Mouse (Mus musculus) layer of hippocampus, adult 18-20 months (tissue): Measurements from ENCODE around the gene Rgs3. TPM values are rescaled to one million over a fixed set of nuclear protein-coding genes. Genes with fewer than 3 reads are reported as not detected.

ENCODE experiments used
- DNase-seq, 2 experiments: peaks; one replicate each; pipeline ENCODE4 v3.0.0; 2022; ENCODE audit warnings: low spot score in 2 of 2
- long read RNA-seq: library from polyadenylated mRNA; stranded (forward); transcript quantifications from one replicate; pipeline ENCODE4 v2.0.0, GENCODE M21; 2021
- total RNA-seq, 2 experiments: library from RNA; stranded (reverse); gene quantifications; 2 replicates each; pipeline ENCODE4 v1.2.3; 2021

Rgs3 gene
- total RNA-seq = 10 to 100 TPM; 20.6 to 22.2 TPM
- long read RNA-seq, full-length matches to known transcripts = 15 of 30 reads
- long read RNA-seq, partial matches to known transcripts = 3 of 30 reads
- long read RNA-seq, other reads (novel, unspliced or antisense) = 12 of 30 reads

DNA sequence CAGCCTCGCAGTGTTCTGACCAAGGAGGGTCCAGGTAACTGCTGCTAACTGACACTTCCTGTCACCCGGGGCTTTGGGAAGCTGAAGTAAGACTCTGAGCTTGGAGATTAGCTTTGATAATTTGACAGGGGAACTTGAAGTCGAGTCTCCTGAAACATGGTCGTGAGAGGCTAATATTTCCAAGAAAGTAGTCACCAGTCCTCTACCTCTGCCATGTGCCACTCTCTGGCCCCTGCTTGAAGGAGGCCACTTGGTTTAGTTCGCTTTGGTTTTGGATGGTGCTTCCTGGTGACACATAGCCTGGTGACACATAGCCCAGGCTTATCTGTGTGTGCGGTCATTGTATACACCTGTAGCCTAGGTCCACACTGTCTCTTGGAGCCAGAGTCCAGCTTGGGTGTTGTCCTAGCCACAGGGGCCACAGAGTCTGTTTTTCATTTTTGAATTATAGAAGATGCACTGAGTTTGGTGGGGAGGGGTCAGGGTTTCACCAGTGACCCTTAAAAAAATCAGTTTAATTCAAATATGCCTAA is at the start of gene Rgs3:
TSS of gene Rgs3 (plus strand) at position 51 of the 533 bp plus-strand sequence.
- DNase-seq = no peak

DNA sequence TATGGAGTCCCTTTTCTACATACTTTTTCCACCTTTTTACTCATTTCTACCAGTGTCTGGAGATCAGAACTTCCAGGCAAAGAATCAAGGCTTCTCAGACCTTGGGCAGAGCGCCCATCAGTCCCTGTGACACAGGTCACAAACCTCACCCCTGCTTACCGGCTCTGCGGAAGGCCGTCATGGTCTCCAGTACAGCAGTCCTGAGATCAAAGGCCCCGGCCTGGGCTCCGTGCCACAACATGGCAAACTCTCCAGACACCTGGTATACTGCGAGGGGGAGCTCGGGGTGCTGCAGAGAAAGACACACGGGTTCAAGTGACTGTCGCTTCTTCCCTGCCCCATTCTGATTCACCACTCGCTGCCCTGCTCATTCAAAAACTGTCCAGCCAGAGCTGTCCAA is 49.7 kb upstream of the Rgs3 start:
- no peak for DNase-seq

GRCm38 (mm10) chr4:62513998-62514506 is 45.6 kb upstream of the Rgs3 start:
- DNase-seq = peak in 1 of 2 experiments; percentile 25

- no peak for DNase-seq
Measured at GRCm38 (mm10) chr4:62514995-62515394, 44.7 kb upstream of the Rgs3 start.

DNA sequence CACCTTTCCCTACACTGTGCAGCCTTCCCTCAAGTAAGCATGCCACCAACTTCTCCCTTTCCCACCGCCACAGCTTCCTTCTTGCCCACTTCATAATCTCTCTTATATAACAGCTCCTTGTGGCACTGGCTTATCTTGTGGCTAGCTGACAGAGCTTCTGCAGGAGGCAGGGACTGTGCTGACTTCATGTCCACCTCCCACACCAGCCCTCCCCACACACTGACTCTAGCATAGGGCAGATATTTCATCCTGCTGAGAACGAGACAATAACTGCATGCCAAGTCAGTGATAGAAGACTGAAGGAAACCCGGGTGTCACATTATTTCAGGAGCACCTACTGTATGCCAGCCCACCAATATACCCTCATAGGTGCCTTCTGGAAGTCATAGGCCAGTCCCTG is 44.2 kb upstream of the Rgs3 start:
- DNase-seq = no peak

DNA sequence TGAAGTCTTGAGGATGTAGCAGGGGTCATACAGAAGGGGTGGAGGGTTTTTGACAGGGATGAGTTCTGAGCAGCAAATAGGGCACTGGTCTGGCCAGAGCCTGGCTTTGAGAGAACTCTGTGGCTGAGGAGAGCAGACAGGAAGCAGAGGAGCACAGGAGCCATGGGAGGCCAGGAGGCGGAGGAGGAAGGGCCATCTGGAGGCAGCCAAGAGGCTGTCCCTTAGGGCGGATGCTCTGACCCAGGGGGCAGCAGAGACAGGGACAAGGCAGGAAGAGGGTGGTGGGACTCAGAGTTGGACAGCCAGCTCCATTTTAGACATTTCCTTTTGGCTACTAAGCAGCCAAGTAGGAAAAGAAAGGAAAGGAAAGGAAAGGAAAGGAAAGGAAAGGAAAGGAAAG is 43.6 kb upstream of the Rgs3 start:
- DNase-seq = no peak

- DNase-seq = no peak
Measured at GRCm38 (mm10) chr4:62516579-62516978, 43.1 kb upstream of the Rgs3 start.

DNA sequence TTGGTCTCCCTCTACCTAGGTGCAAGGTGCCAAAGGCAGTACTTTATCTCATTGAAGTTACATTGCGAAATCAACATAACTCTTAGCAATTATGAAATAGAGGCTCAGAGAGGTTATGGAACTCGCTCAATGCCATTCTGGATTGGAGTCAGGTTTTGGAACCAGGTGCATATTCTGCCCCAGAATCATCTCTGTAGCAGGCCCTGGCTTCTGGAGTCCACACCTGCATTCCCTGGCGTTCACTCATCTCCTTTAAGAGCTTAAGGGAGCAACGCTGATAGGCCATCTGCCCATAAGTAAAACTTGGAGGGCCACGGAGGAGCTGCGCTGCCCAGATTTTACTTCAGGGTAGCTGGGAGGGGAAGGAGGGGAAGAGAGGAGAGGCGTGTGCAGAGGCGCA is 42.6 kb upstream of the Rgs3 start:
- no peak for DNase-seq

- DNase-seq = no peak
Measured at GRCm38 (mm10) chr4:62517538-62518415, 41.9 kb upstream of the Rgs3 start.

DNA sequence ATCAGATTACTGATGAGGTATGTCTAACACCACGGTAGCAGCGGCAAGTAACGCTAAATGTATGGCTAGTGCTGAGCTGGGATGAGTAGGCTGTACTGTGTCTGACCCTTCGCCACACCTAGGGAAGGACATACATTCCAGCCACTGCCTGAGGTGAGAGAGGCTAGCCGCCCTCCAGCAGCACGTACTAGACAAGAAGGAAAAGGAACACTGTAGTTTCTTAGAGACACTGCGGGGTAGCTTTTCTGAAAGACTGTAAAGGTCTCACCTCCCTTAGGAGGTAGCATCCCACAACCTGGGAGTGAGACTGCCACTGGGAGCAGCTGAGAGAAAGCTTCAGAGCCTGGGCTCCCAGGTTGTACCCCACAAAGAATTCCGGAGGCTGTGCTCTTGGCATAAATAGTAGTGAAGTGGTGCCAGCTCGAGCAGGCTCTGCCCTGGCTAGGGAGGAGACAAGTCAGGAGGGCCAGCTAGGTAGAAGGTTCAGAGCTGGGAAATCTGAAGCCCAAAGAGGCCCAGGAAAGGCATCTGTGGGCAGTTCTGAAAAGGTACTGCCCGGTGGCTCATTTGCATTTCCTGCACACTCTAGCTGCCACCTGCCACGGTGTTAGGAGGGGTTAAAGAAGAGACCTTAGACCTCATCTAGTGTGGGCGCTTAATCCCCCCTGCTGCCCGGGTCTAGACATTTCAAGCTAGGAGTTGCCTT is 41.1 kb upstream of the Rgs3 start:
- DNase-seq = no peak

DNA sequence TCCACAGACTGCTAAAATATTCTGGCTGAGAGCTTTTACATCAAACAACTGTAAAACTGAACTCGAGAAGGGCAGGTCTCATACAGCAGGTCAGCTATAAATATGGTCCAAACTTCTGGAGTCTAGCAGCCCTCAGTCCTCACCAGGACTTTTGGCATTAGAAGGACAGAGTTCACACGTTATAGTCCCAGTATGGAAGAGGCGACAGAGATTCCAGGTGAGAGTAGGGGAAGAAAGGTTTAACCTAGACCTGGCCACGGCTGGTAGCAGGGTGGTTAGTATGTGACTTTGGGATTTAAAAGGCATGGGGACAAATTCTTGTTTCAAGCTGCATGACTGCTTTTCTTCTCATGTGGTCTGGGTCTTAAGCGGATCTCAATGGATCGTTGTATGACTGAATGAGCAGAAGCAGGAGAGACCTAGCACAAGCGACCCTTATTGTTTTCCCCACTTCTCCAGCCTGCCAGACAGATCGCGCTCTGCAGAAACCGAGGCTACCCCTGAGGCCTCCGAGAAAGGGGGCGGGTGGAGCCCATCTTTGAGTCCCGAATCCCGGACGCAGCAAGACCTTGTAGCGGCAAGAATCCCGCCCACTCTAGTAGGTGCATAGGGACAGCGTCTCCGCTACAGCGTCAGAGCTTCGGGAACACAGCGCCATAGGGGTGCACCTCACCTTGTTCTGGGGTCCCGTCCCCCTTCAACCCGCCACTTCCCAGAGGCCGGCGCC is 40.4 kb upstream of the Rgs3 start:
- DNase-seq = no peak

DNA sequence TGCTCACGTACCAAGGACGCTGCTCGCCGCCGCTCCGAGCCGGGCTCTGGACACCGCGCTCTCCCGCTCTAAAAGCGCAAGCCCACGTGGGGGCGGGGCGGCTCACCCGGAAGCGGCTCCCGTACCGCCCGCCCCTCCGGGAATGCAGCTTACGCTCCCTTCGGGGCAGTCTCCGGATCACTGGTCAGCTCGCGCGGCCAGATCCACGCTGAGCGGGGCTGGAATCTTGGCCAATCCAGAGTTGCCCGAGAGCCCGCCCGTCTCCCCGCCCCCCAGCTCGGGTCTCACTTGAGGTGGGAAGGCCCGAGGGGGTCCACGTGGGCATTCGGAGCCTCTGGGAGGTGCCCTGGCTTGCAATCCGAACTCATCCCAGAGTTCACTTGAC is 39.8 kb upstream of the Rgs3 start, which contains the start of gene Alad:
TSS of gene Alad (minus strand) at position 70 of the 385 bp plus-strand sequence.
- peak; percentile 70 to 81 for DNase-seq

DNA sequence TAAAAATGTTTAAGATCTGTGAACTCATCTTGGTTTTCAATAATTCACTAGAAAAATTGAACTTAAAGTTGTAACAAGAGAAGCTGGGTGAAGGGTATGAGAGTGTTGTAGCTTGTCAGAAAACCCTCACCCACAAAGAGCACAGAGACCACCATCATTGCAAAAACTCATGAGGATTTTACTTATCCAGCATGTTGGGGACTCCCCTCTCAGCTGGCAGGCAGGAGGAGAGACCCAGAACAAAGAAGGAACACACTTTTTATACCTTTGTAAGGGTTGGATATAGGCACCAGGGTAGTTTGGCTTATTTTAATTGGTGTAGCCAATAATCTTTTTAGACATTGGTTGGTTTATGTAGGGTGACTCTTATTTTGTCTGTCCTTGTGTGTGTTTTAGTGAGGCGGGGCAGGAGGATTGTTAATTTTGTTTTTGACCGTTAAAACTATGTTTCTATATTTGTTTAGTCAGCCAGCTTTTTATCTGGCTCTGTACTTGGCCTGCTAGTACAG is 38.7 kb upstream of the Rgs3 start:
- no peak for DNase-seq

DNA sequence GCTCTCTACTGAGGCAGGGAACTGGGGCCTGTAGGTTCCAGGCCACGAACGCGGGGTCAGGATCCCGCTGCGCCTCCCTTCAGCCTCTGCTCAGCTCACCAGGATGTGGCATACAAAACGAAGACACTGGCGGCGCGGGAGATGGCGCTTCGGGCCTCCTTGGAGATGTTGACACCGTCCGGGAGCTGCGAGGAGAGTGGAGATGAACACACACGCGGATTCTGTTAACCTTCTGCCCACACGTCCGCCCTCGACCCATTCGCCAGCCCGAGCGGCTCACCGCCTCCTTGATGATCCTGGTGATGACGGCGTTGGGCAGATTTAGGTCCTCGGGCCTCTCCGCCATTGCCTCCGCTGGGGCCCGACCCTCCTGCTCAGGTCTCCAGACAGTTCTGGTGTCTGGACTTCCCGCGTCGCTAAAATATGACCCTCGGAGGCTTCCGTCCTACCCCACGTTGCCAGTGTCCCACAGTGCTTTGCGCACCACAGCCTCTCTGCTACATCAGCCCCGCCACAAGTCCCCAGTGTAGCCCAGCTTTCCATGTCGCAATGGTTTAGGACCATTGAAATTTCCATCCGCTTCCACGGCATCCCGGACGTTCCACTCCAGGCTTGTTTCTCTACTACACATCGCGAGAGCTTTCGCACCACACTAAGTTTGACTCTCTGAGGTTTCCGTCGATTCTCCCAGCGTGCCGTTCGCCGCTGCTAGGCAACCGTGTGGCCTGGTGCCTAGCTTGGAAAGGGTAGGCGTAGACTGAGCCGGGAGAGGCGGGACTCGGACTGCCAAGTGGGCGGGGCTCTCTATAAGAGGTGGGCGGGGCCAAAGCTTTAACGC is 34.8 kb upstream of the Rgs3 start, which contains the start of the genes Pole3 and 4933430I17Rik:
TSS of gene Pole3 (minus strand) at position 418 of the 838 bp plus-strand sequence.
TSS of gene 4933430I17Rik (plus strand) at position 719 of the 838 bp plus-strand sequence.
- DNase-seq = peak; percentile 94 to 97

DNA sequence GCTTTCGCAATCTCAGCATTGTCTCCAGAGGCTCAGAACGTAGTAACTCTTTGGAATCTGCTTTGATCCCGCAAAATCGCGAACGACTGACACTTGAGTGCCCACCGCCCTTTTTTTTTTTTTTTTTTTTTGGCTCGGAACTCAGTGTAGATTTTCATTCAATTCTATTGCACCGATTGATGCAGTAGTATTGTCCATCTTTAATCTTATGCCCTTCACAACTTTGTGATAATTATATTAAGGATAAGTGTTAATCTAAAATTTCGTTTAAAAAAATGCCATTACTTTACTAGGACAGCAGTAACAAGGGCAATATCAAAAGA is 34.2 kb upstream of the Rgs3 start:
- no peak for DNase-seq

DNA sequence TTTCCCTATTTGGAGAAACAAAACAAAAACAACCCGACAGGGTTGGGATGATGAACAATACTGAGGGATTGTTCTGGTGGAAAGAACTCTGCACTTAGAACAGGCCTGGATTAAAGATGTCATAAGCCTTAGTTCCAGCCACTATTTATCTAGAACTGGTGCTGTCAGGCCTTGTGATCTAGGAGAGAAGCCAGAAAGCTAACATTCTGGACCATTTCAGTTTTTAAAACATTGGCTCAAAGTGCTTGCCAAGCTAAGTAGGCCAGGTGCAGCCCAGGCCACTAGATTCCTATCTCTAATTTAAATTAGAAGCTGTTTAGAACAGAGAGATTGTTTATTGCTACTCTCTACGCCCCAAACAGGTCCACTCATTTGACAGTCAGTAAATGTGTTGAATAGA is 33.4 kb upstream of the Rgs3 start:
- no peak for DNase-seq

- no peak for DNase-seq
Measured at GRCm38 (mm10) chr4:62527655-62528054, 32.0 kb upstream of the Rgs3 start.

DNA sequence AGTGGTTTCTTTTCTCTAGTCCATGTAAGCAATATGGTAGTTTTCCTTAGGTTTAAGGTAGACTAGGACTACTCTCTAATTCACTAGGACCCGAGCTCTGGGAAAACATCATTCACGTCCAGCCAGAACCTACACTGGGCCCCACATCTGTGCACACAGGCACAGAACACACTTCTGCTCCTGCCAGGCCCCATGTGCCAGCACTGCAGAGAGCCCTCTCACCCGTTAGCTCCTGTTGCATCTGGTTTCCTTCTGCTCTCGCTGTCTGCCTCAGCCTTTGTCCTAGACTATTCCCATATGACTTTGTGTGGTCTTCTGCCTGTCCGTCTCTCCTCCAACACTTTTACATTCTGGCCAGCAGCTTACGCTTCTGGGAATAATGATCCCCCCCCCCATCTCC is 25.9 kb upstream of the Rgs3 start:
- DNase-seq = no peak

DNA sequence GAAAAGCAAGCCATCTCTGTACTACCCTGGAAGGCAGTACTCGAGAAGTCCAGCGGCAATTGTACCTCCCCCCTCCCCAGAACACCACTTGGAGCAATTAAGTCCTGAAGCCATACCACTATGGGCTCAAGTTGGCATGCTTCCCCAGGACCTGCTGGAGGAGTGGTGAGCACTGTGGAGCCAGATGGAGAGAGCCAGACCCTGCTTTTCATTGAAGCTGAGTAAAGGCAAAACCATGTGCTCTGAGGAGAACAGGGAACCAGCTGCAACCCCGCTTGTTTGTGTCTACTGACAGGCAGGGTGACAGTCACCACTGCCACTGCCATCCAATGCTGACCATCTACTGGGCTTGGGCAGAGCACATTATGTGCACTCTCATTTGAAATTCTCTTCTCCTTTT is 17.8 kb upstream of the Rgs3 start:
- peak in 1 of 2 experiments; percentile 11 for DNase-seq

DNA sequence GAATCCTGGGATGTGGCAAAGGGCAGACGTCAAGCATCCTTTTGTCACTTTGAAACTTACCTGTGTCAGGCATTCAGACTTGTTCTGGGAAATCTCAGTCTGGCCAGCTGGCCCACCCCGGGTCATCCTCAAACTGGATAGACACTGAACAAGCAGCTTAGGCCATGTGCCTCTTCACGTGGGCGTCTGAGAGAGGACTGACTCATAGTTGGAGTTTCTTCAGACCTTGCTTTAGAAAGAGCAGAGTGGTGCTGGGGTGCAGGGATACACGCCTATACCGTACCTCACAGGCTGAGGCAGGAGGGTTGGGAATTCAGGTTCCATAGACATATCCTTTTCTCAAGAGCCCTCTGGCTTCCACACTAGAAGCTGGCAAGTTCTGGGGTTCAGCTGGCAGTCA is 15.9 kb upstream of the Rgs3 start:
- no peak for DNase-seq
